ENCODE assay signal across 9 mouse cellular contexts in genomic region chr3:88368511-88368910, GRCm38 (mm10). TPM values are rescaled to one million over a fixed set of nuclear protein-coding genes. Genes with fewer than 3 reads are reported as not detected.
DNase-seq lines count a peak whose midpoint lies in the region.
"Not testable (repeated sequence)": the region's sequence is repeated elsewhere in the genome, so short reads cannot be mapped to it uniquely, and the experiment has no call there.
"Had no signal": no experiment of that assay in that cellular context is flagged by ENCODE, and none has a peak within 500 bp of the region (broad histone marks: within the 10 kb centered on the region; RNA-seq: fewer than 3 reads in every experiment).

No protein-coding gene starts in this region.

- DNase-seq in gastrocnemius, adult 18-20 months (ENCODE audit: low spot score), result peak; percentile 75
- DNase-seq in gastrocnemius, adult 8-10 months (ENCODE audit: low spot score in 2 of 2), result peak; percentile 45 to 68
- DNase-seq in gastrocnemius, postnatal 14 days, result peak; percentile 48
- peak; percentile 40 for DNase-seq in heart, postnatal 4 days
- peak; percentile 43 for DNase-seq in skeletal muscle tissue, adult 2 months (ENCODE audit: low read depth, low spot score)

- intact Hi-C loops in gastrocnemius, postnatal 14 days (cut with DNase I; ENCODE audit: low total_unique reads), result not testable (repeated sequence)

RNA-seq across cellular contexts. Expression of gene Bglap3, which starts 4.0 kb away (rescaled TPM):
- total RNA-seq in gastrocnemius, adult 18-20 months (2021), result not detected
- not detected for total RNA-seq in gastrocnemius, adult 8-10 months (2022)
- not detected for total RNA-seq in gastrocnemius, postnatal 14 days (2021)
- total RNA-seq in heart, postnatal 4 days (2021), result not detected

RNA-seq across cellular contexts. Expression of gene Paqr6, which starts 4.1 kb away (rescaled TPM):
- total RNA-seq in gastrocnemius, adult 18-20 months (2021), result under 1 TPM; 0.50 to 0.75 TPM
- under 1 TPM; 0.15 to 0.94 (median 0.56) TPM for total RNA-seq in gastrocnemius, adult 8-10 months (2022)
- 1 to 10 TPM in 1 of 2 experiments, under 1 TPM in 1; 0.22 to 1.5 TPM for total RNA-seq in gastrocnemius, postnatal 14 days (2021)
- under 1 TPM; 0.47 to 0.86 TPM for total RNA-seq in heart, postnatal 4 days (2021)

RNA-seq across cellular contexts. Expression of gene Bglap2, which starts 10.0 kb away (rescaled TPM):
- total RNA-seq in gastrocnemius, adult 18-20 months (2021), result not detected
- total RNA-seq in gastrocnemius, adult 8-10 months (2022), result not detected
- total RNA-seq in gastrocnemius, postnatal 14 days (2021), result not detected
- total RNA-seq in heart, postnatal 4 days (2021), result not detected
- total RNA-seq: adrenal gland, postnatal 14 days; adrenal gland, postnatal 36 days; CH12.LX; G1E had no signal

RNA-seq across cellular contexts. Expression of gene Bglap, which starts 15.8 kb away (rescaled TPM):
- not detected for total RNA-seq in gastrocnemius, adult 18-20 months (2021)
- not detected for total RNA-seq in gastrocnemius, adult 8-10 months (2022)
- total RNA-seq in gastrocnemius, postnatal 14 days (2021), result not detected
- total RNA-seq in heart, postnatal 4 days (2021), result not detected
- total RNA-seq: CH12.LX, G1E had no signal

RNA-seq across cellular contexts. Expression of gene Smg5, which starts 32.5 kb away (rescaled TPM):
- 10 to 100 TPM; 37.5 to 48.1 TPM for total RNA-seq in gastrocnemius, adult 18-20 months (2021)
- 10 to 100 TPM; 39.0 to 54.6 (median 44.5) TPM for total RNA-seq in gastrocnemius, adult 8-10 months (2022)
- total RNA-seq in gastrocnemius, postnatal 14 days (2021), result 10 to 100 TPM; 29.2 to 32.4 TPM
- 10 to 100 TPM; 53.2 to 61.3 TPM for total RNA-seq in heart, postnatal 4 days (2021)

Comparison
In these comparisons a context has a peak if more than half of its experiments do, and no peak if none do; other contexts are left out.
1. Peak in every context shown above with its lines: DNase-seq.